Mouse (Mus musculus) hindbrain, embryonic 14.5 days (tissue): Measurements from ENCODE around the gene Cyp27b1. TPM values are rescaled to one million over a fixed set of nuclear protein-coding genes. Genes with fewer than 3 reads are reported as not detected.
"Not testable (repeated sequence)": the region's sequence is repeated elsewhere in the genome, so short reads cannot be mapped to it uniquely, and the experiment has no call there.

ENCODE experiments used
- ATAC-seq: fragments of 200-750 bp; cut with Nextera tagmentation; 2 replicates; pipeline ENCODE4 v1.8.0; 2017; ENCODE audit warnings: moderate number of reproducible peaks, mild to moderate bottlenecking, moderate TSS enrichment, moderate library complexity; ENCODE audit not compliant: low FRiP score
- DNase-seq: peaks from one replicate; pipeline ENCODE4 v3.0.0-alpha.2; 2015; ENCODE audit warnings: low spot score
- H3K27ac ChIP-seq: fragments of 300-500 bp; sonication (generic); 2 replicates; pipeline ENCODE4 v1.5.1; 2014; ENCODE audit warnings: mild to moderate bottlenecking, moderate library complexity
- H3K27me3 ChIP-seq: fragments of 300-500 bp; sonication (generic); 2 replicates; pipeline ENCODE4 v1.6.1; 2014; ENCODE audit warnings: mild to moderate bottlenecking, low read length, mixed read lengths; ENCODE audit not compliant: control insufficient read depth, insufficient read depth
- H3K36me3 ChIP-seq: fragments of 300-500 bp; sonication (generic); replicated peaks from 2 replicates; pipeline ENCODE4 v1.6.1; 2014; ENCODE audit not compliant: control insufficient read depth, insufficient read depth
- H3K4me1 ChIP-seq: fragments of 300-500 bp; sonication (generic); replicated peaks from 2 replicates; pipeline ENCODE4 v1.6.1; 2014; ENCODE audit warnings: antibody characterized with exemption, low read length, mixed read lengths; ENCODE audit not compliant: control insufficient read depth, insufficient read depth
- H3K4me2 ChIP-seq: fragments of 300-500 bp; sonication (generic); replicated peaks from 2 replicates; pipeline ENCODE4 v1.6.1; 2014; ENCODE audit warnings: mild to moderate bottlenecking, moderate library complexity
- H3K4me3 ChIP-seq: fragments of 300-500 bp; sonication (generic); replicated peaks from 2 replicates; pipeline ENCODE4 v1.5.1; 2014; ENCODE audit warnings: mild to moderate bottlenecking, low read length
- H3K9ac ChIP-seq: fragments of 300-500 bp; sonication (generic); 2 replicates; pipeline ENCODE4 v1.6.1; 2014
- H3K9me3 ChIP-seq: fragments of 300-500 bp; sonication (generic); 2 replicates; pipeline ENCODE4 v1.6.1; 2016; ENCODE audit warnings: low read length; ENCODE audit not compliant: control insufficient read depth
- WGBS: fragments of 180-500 bp; shearing (Covaris S2); extraction: QIAGEN DNeasy Blood & Tissue Kit; methylation state at CpG from one replicate; pipeline ENCODE4 v1.1.7; 2014; 5-methylcytosine and 5-hydroxymethylcytosine counted together
- polyA plus RNA-seq: library from polyadenylated mRNA; unstranded; fragments of >200 nt; fragmentation: Nextera tagmentation; extraction: Ambion mirVana; gene quantifications from 2 replicates; pipeline ENCODE4 v1.2.1, GENCODE M21; 2014

Cyp27b1 gene
- polyA plus RNA-seq, 1 experiment from 2014 or later = not detected

DNA sequence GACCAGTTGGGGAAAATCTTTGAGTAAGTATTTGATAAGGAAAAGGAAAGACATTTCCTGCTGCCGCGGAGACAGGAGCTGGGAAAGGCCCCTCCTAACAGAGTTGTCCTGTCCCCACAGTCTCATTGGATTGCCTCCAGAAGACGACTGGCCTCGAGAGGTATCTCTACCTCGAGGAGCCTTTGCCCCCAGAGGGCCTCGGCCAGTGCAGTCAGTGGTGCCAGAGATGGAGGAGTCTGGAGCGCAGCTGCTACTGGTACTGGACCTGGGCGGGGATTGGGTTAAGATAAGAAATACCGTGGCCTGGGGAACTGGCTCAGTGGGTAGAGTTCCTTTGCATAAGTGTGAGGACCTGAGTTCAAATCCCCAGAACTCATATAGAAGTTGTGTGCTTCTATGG lies 17.9 kb downstream of the Cyp27b1 start:
- H3K27me3 ChIP-seq = no peaks in the 10 kb centered on the region
- H3K9ac ChIP-seq = no peak overlapping the region
- peaks cover 37% of the 10 kb centered on the region for H3K4me1 ChIP-seq
- H3K4me3 ChIP-seq = no peak overlapping the region
- 93% methylated on average over 9 of the region's 9 CpGs for WGBS
- peaks cover 45% of the 10 kb centered on the region for H3K36me3 ChIP-seq
- H3K4me2 ChIP-seq = no peak overlapping the region
- H3K27ac ChIP-seq = no peak overlapping the region
- no peaks in the 10 kb centered on the region for H3K9me3 ChIP-seq
- DNase-seq = no peak
- ATAC-seq = no peak

DNA sequence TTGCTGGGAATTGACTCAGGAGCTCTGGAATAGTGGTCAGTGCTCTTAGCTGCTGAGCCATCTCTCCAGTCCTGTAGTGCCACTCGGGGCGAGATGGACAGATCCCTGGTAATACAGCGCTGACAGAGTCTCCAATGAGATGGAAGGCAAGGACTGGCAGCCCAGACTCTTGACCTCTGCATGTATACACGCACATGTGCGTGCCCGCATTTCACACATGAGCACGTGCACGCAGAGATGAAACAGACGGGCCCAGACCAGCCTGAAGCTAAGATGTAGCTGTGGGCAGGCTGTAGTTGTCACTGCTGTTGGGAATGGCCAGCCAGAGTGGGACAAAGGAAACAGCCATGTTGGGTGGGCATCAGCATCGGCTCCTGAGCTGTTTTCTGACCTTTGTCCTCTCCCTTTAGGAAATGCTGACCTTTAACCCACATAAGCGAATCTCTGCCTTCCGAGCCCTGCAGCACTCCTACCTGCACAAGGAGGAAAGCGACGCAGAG lies 18.5 kb downstream of the Cyp27b1 start:
- Histone ChIP-seq H3K4me3 (no peak overlapping the region), H3K36me3 (peaks cover 45% of the 10 kb centered on the region), H3K4me1 (peaks cover 36% of the 10 kb centered on the region), H3K27me3 (no peaks in the 10 kb centered on the region), H3K27ac (no peak overlapping the region), H3K4me2 (no peak overlapping the region), H3K9ac (no peak overlapping the region), H3K9me3 (no peaks in the 10 kb centered on the region)
- 89% methylated on average over 14 of the region's 14 CpGs for WGBS
- no peak for DNase-seq
- no peak for ATAC-seq

DNA sequence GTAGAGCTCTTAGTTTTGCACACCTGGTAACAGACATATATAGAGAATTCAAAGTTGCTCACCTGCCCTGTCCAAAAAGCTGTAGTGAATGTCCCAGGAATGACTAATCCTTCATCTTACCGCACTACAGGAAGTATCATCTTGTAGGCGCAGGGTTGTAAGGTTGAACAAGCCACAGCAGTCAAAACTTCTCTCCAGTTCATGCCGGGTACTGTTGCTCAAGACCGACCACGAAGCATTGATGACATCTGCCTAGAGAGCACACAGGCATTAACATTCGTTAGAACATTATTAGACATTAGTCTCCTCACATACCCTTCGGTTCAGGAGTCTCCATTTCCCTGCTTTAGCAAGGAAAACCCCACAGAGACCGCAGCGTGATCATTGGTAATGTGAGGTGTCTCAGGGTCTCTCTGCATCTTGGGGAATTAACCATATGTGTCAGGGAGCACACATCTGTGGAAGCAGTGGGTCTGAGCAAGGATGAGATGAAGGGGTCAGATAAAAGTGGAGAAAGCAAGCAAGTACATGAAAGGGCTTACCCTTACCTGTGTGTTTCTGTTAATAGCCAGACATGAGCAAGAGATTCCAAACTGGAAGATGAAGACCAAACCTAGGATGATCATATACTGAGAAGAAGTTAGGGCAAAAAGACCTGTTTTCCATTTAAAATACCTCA lies 20.4 kb downstream of the Cyp27b1 start:
- H3K4me1 ChIP-seq = peaks cover 28% of the 10 kb centered on the region
- 83% methylated on average over 9 of the region's 9 CpGs for WGBS

DNA sequence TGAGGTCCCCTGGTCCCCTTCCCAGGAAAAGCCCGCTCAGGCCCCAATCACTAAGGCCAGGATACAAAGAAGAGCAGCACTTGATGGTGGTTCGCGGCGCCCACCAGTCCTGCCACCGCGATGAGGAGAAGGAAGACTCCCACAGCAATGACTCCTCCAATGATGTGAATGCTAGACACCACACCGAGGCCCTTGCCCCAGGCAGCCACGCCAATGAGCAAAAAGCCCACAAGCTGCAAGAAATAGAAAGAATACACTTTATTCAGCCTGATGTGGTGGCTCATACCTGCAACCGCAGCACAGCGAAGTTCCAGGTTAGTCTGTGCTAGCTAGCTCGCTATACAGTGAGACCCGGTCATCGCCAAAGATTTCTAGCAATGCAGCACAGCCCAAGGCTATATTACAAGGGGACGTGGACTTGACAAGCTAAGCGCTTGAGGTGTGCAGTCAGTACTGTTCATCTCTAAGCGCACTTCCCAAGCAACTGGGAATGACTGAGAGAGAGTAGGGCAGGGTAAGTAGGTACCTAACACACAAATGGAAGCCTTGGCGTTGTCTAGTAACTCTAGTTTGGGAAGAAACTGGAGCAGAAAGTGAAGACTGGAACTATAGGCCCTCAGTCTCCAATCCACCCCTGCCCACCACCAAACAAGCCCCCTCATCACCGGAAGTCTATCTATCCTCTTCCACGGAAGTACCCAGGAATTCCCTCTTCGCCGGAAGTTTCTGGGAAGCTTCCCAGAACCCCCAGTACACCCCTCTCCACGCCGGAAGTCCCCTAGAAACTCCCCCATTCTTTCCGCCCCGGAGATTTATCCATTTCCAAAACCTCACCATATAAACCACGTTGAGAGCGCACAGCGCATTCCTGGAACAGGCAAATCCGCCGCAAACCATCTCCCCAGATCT lies 21.5 kb downstream of the Cyp27b1 start:
- Histone ChIP-seq H3K9ac (peak overlapping the region; percentile 71), H3K36me3 (peaks cover 45% of the 10 kb centered on the region), H3K27me3 (no peaks in the 10 kb centered on the region), H3K4me1 (peaks cover 27% of the 10 kb centered on the region), H3K9me3 (no peaks in the 10 kb centered on the region), H3K4me2 (peak overlapping the region; percentile 73), H3K4me3 (peak overlapping the region; percentile 57), H3K27ac (peak overlapping the region; percentile 93)
- DNase-seq = peak; percentile 77
- peak; percentile 84 for ATAC-seq
- 8% methylated on average over 30 of the region's 30 CpGs for WGBS

More for the DNA sequence above, 20.4 kb downstream of the Cyp27b1 start:
- Histone ChIP-seq H3K36me3 (peaks cover 45% of the 10 kb centered on the region), H3K9me3 (no peaks in the 10 kb centered on the region), H3K9ac (peak overlapping the region; percentile 71; the same call in 1 of the 2 replicates), H3K27me3 (no peaks in the 10 kb centered on the region), H3K27ac (peak overlapping the region; percentile 93; the same call in 1 of the 2 replicates), H3K4me2 (peak overlapping the region; percentile 73), H3K4me3 (peak overlapping the region; percentile 57; the same call in 1 of the 2 replicates)
- no peak for DNase-seq
- ATAC-seq = no peak

DNA sequence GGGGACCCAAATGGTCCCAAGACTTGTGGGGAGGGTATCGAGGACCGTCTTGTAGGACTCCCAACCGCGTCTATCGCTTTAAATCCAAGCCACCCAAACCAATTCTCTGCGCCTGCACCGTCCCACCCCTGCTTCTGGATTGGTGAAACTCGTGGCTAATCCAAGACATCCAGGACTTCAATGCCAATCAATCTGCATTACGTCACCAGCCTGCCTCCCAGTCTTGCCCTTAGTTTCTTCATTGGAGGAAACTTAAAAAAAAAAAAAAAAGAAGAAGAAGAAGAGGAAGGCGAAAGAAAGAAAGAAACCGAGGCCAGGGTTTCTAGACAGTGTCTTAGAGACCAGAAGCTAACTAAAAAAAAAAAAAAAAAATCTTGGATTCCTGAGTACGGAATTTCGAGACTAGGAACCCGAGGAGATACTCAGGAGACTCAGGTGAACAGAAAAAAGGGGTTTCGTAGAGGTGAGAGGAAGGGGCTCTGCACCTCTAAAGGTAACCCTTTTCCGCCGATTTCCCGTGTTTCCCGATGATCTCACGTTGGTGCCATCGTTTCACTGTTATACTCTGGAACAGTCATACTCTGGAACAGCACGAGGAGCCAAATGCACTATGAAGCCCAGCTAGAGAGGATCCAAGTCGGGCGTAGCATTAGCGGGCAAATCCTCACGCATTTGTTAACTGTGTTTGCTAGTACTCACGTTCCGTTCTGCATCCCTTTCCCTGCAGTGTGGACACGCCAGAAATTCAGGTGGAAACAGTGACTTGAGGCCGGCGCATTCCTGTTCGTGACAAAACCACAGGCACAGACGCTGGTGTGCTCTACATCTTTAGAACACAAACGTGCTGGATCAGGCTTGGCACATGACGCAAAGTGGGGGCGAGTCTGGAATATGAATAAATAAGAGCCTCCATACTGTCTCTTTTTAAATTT lies 22.4 kb downstream of the Cyp27b1 start, which contains the start of gene Tspan31:
TSS of gene Tspan31 (minus strand) at position 75 of the 932 bp plus-strand sequence.
- DNase-seq = peak; percentile 93
- H3K27ac ChIP-seq = peak within 1 kb of the TSS; percentile 93
- H3K4me3 ChIP-seq = peak within 1 kb of the TSS; percentile 57
- H3K4me1 ChIP-seq = peaks cover 20% of the 10 kb centered on the region
- peak; percentile 94 for ATAC-seq
- peaks cover 36% of the 10 kb centered on the region for H3K36me3 ChIP-seq
- H3K9ac ChIP-seq = peak within 1 kb of the TSS; percentile 71
- 3% methylated on average over 36 of the region's 36 CpGs for WGBS
- no peaks in the 10 kb centered on the region for H3K9me3 ChIP-seq
- H3K4me2 ChIP-seq = peak within 1 kb of the TSS; percentile 73
- H3K27me3 ChIP-seq = no peaks in the 10 kb centered on the region

DNA sequence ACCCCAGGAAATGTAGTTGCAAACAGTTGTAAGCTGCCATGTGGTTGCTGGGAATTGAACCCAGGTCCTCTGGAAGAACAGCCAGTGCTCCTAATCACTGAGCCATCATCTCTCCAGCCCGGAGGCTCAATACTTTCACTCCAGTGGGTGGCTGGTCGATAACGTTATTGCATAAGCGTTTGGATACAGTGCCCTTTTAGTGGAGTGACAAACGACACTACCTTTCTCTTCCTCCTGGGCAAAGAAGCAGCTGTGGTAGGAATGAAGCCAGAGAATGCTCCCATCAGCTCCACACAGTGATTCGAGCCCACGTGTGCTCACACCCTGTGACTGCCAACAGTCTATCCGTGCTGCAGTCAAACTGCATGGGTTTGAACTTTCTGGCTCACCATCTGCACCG lies 23.2 kb downstream of the Cyp27b1 start:
- Histone ChIP-seq H3K36me3 (peaks cover 29% of the 10 kb centered on the region), H3K9me3 (no peaks in the 10 kb centered on the region), H3K4me1 (peaks cover 20% of the 10 kb centered on the region), H3K9ac (peak overlapping the region; percentile 71), H3K27me3 (no peaks in the 10 kb centered on the region), H3K4me3 (peak overlapping the region; percentile 57), H3K27ac (no peak overlapping the region), H3K4me2 (peak overlapping the region; percentile 73)
- DNase-seq (no peak), ATAC-seq (no peak)
- 80% methylated on average over 9 of the region's 9 CpGs for WGBS

DNA sequence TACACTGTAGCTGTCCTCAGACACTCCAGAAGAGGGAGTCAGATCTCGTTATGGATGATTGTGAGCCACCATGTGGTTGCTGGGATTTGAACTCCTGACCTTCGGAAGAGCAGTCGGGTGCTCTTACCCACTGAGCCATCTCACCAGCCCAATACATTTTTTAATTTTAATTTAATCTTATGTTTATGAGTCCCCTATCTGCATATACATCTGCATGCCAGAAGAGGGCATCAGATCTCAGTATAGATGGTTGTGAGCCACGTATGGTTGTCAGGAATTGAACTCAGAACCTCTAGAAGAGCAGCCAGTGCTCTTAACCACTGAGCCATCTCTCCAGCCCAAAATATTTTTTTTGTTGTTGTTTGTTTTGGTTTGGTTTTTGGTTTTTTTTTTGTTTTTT lies 24.2 kb downstream of the Cyp27b1 start:
- H3K36me3 ChIP-seq = peaks cover 18% of the 10 kb centered on the region
- 90% methylated on average over 4 of the region's 4 CpGs for WGBS
- not testable (repeated sequence) for ATAC-seq

DNA sequence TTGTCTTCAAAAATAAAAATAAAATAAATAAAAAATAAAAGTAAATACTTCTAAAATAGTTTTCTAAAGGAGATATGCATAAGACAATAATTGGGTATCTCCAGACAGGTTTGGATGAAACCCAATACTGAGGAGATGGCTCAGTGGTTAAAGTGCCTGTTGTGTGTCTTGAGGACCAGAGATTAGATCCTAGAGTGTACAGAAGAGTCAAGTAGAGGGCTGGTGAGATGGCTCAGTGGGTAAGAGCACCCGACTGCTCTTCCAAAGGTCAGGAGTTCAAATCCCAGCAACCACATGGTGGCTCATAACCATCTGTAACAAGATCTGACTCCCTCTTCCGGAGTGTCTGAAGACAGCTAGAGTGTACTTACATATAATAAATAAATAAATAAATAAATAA lies 24.9 kb downstream of the Cyp27b1 start:
- DNase-seq, H3K9me3 ChIP-seq, H3K4me3 ChIP-seq, H3K27me3 ChIP-seq, ATAC-seq, H3K27ac ChIP-seq, H3K4me2 ChIP-seq, H3K9ac ChIP-seq: not testable (repeated sequence)
- H3K36me3 ChIP-seq = peaks cover 11% of the 10 kb centered on the region
- 87% methylated on average over 2 of the region's 2 CpGs for WGBS
- peaks cover 31% of the 10 kb centered on the region for H3K4me1 ChIP-seq

More for the DNA sequence above, 24.2 kb downstream of the Cyp27b1 start:
- DNase-seq, H3K4me3 ChIP-seq, H3K9ac ChIP-seq, H3K27me3 ChIP-seq, H3K4me2 ChIP-seq, H3K27ac ChIP-seq, H3K9me3 ChIP-seq: not testable (repeated sequence)
- peaks cover 24% of the 10 kb centered on the region for H3K4me1 ChIP-seq
